Mouse (Mus musculus) lung, postnatal 0 days (tissue): ENCODE results near the gene Mcm5.

ENCODE experiments used
- CTCF ChIP-seq: IDR thresholded peaks from 2 replicates; pipeline ENCODE4 v1.5.1; 2016; ENCODE audit warnings: antibody characterized with exemption, mild to moderate bottlenecking
- EP300 ChIP-seq: IDR thresholded peaks from 2 replicates; pipeline ENCODE4 v1.6.1; 2016; ENCODE audit warnings: antibody characterized with exemption, mild to moderate bottlenecking, control low read depth

GRCm38 (mm10) chr8:75078851-75079250, 30.5 kb upstream of the Mcm5 start:
- no peak for TF ChIP-seq EP300
- TF ChIP-seq CTCF, result no peak
